ENCODE assay signal across 10 mouse cellular contexts in genomic region chr1:60716567-60716966, GRCm38 (mm10). TPM values are rescaled to one million over a fixed set of nuclear protein-coding genes. Genes with fewer than 3 reads are reported as not detected.
DNase-seq lines count a peak whose midpoint lies in the region; ATAC-seq lines count a peak whose summit lies in the region.
"Had no signal": no experiment of that assay in that cellular context is flagged by ENCODE, and none has a peak within 500 bp of the region (broad histone marks: within the 10 kb centered on the region; RNA-seq: fewer than 3 reads in every experiment).

TSS of gene Cd28 (plus strand) at chr1:60716800.

- H3K27ac ChIP-seq in kidney, embryonic 14.5 days (ENCODE audit: low read depth, low read length) = peak within 1 kb of the TSS; percentile 34; the same call in 1 of the 2 replicates
- peak within 1 kb of the TSS; percentile 41; the same call in 1 of the 2 replicates for H3K27ac ChIP-seq in intestine, embryonic 15.5 days
- H3K27ac ChIP-seq: hindbrain, embryonic 15.5 days had no signal

- no peaks in the 10 kb centered on the region for H3K27me3 ChIP-seq in kidney, embryonic 14.5 days (ENCODE audit: control insufficient read depth, insufficient read depth, low read length)
- H3K27me3 ChIP-seq in intestine, embryonic 15.5 days (replicated peaks) = no peaks in the 10 kb centered on the region
- H3K27me3 ChIP-seq: hindbrain, embryonic 15.5 days had no signal

- no peak within 1 kb of the TSS for H3K4me3 ChIP-seq in kidney, embryonic 14.5 days (ENCODE audit: low read length)
- H3K4me3 ChIP-seq in intestine, embryonic 15.5 days (replicated peaks) = no peak within 1 kb of the TSS
- H3K4me3 ChIP-seq: hindbrain, embryonic 15.5 days; megakaryocyte, embryonic 14.5 days had no signal

- H3K9me3 ChIP-seq in kidney, embryonic 14.5 days (ENCODE audit: control insufficient read depth, low read length) = no peaks in the 10 kb centered on the region
- no peaks in the 10 kb centered on the region for H3K9me3 ChIP-seq in intestine, embryonic 15.5 days
- H3K9me3 ChIP-seq: hindbrain, embryonic 15.5 days had no signal

- ATAC-seq in kidney, embryonic 14.5 days (ENCODE audit: low FRiP score, low TSS enrichment) = no peak
- no peak for ATAC-seq in CD4-positive, CD25-positive, alpha-beta regulatory T cell, adult 4 months
- ATAC-seq in intestine, embryonic 15.5 days = no peak
- ATAC-seq in frontal cortex, adult (ENCODE audit: low TSS enrichment) = no peak

- H3K9ac ChIP-seq in kidney, embryonic 14.5 days (ENCODE audit: low read depth, low read length) = no peak within 1 kb of the TSS
- H3K9ac ChIP-seq in intestine, embryonic 15.5 days = no peak within 1 kb of the TSS
- H3K9ac ChIP-seq: hindbrain, embryonic 15.5 days had no signal

- WGBS in kidney, embryonic 14.5 days = 91% methylated on average over 5 of the region's 5 CpGs
- 81% methylated on average over 5 of the region's 5 CpGs for WGBS in intestine, embryonic 15.5 days

- DNase-seq in kidney, adult 9 months = no peak
- peak; percentile 45 to 57 for DNase-seq in gastrocnemius, postnatal 36 days
- no peak for DNase-seq in left cerebral cortex, adult 9 months (ENCODE audit: low spot score in 2 of 2)
- DNase-seq in neural tube, embryonic 10.5 days (ENCODE audit: extremely low spot score, low spot score) = no peak

- H3K36me3 ChIP-seq in kidney, embryonic 14.5 days (ENCODE audit: control insufficient read depth, insufficient read depth, low read length) = no peaks in the 10 kb centered on the region
- no peaks in the 10 kb centered on the region for H3K36me3 ChIP-seq in intestine, embryonic 15.5 days
- H3K36me3 ChIP-seq: hindbrain, embryonic 15.5 days had no signal

- intact Hi-C loops in gastrocnemius, postnatal 36 days (cut with DNase I) = loop anchor here (10.0 kb wide), 2 partner anchors 58 to 138 kb away; no protein-coding TSS in a partner anchor

- peaks cover 3% of the 10 kb centered on the region; the same call in 1 of the 2 replicates for H3K4me1 ChIP-seq in kidney, embryonic 14.5 days (ENCODE audit: control insufficient read depth, insufficient read depth, low read length)
- 0 out of 2 replicates have a peak, but pooled peaks cover 4% of the 10 kb centered on the region for H3K4me1 ChIP-seq in intestine, embryonic 15.5 days (replicated peaks)
- H3K4me1 ChIP-seq: megakaryocyte, embryonic 14.5 days had no signal

- H3K4me2 ChIP-seq in kidney, embryonic 14.5 days (replicated peaks; ENCODE audit: low read depth, low read length) = no peak within 1 kb of the TSS
- H3K4me2 ChIP-seq in intestine, embryonic 15.5 days (replicated peaks) = no peak within 1 kb of the TSS
- H3K4me2 ChIP-seq: hindbrain, embryonic 15.5 days had no signal

RNA-seq across cellular contexts. Expression of gene Cd28, which starts in this region (rescaled TPM):
- 0.16 and 0.33 TPM in 2 replicates for polyA plus RNA-seq in kidney, embryonic 14.5 days (2014; fragmentation: Nextera tagmentation; extraction: Ambion mirVana)
- 100 to 1,000 TPM; 276 to 286 TPM for polyA plus RNA-seq in CD4-positive, CD25-positive, alpha-beta regulatory T cell, adult 4 months (2017; shearing (Covaris generic))
- total RNA-seq in gastrocnemius, postnatal 36 days (2021) = 1 to 10 TPM; 2.2 to 2.6 TPM
- 0.15 and 0.25 TPM in 2 replicates for polyA plus RNA-seq in intestine, embryonic 15.5 days (2015; fragmentation: Nextera tagmentation; extraction: Ambion mirVana)

Comparison
In these comparisons a context has a peak if more than half of its experiments do, and no peak if none do; other contexts are left out.
1. RNA of gene Cd28 (polyA plus RNA-seq): 276 to 286 TPM in CD4-positive, CD25-positive, alpha-beta regulatory T cell, adult 4 months; 0.15 to 0.25 TPM in intestine, embryonic 15.5 days and 0.16 to 0.33 TPM in kidney, embryonic 14.5 days; every median in the first group is over 100 times any median in the second.
2. DNase-seq: peak in gastrocnemius, postnatal 36 days (2 of 2); none in kidney, adult 9 months (single experiment), left cerebral cortex, adult 9 months (0 of 2) and neural tube, embryonic 10.5 days (single experiment).